Mouse (Mus musculus) forebrain, embryonic 10.5 days (tissue): ENCODE data around the gene Shisal1. TPM values are rescaled to one million over a fixed set of nuclear protein-coding genes. Genes with fewer than 3 reads are reported as not detected.
A peak's percentile ranks its signal among the peaks of the same experiment; 100 is the strongest.

ENCODE experiments used
- DNase-seq: peaks from one replicate; pipeline ENCODE4 v3.0.0-alpha.2; 2017; ENCODE audit warnings: low spot score; ENCODE audit errors: extremely low spot score
- H3K27ac ChIP-seq: fragments of 300-500 bp; sonication (generic); 2 replicates; pipeline ENCODE4 v1.5.1; 2016; ENCODE audit warnings: mild to moderate bottlenecking
- H3K27me3 ChIP-seq: fragments of 300-500 bp; sonication (generic); 2 replicates; pipeline ENCODE4 v1.6.1; 2016; ENCODE audit warnings: mild to moderate bottlenecking; ENCODE audit not compliant: poor library complexity, severe bottlenecking
- H3K36me3 ChIP-seq: fragments of 300-500 bp; sonication (generic); replicated peaks from 2 replicates; pipeline ENCODE4 v1.6.1; 2016; ENCODE audit warnings: mild to moderate bottlenecking, moderate library complexity
- H3K4me1 ChIP-seq: fragments of 300-500 bp; sonication (generic); 2 replicates; pipeline ENCODE4 v1.6.1; 2016
- H3K4me3 ChIP-seq: fragments of 300-500 bp; sonication (generic); 2 replicates; pipeline ENCODE4 v1.5.1; 2016; ENCODE audit warnings: mild to moderate bottlenecking, moderate library complexity
- H3K9me3 ChIP-seq: fragments of 300-500 bp; sonication (generic); 2 replicates; pipeline ENCODE4 v1.6.1; 2016; ENCODE audit warnings: mild to moderate bottlenecking, moderate library complexity
- WGBS: fragments of 180-500 bp; shearing (Covaris S2); methylation state at CpG from one replicate; pipeline ENCODE4 v1.1.7; 2016; 5-methylcytosine and 5-hydroxymethylcytosine counted together
- polyA plus RNA-seq: library from polyadenylated mRNA; unstranded; fragments of >200 nt; fragmentation: Nextera tagmentation; extraction: Ambion mirVana; gene quantifications from 2 replicates; pipeline ENCODE4 v1.2.1, GENCODE M21; 2016

The Shisal1 gene
- polyA plus RNA-seq = 1.0 TPM in 2 replicates

DNA sequence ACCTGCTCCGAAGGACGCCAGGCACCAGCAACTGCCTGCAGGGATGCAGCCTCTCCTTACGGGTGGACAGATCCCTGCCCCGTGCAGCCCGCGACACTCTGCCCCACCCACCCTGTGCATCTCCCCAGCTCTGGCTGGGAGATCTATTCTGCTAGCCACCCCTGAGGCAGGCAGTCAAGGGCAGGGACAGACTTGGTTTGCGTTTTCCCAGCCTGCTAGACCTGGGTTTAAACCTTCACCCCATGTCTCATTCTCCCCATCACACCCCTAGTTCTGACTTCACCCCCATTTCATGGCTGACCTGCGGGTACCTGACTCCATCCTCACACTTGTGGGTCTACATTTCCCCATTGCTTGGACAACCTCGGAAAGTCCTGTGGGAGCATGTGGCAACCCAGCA lies at the start of gene Shisal1:
TSS of gene Shisal1 (minus strand) at position 101 of the 400 bp plus-strand sequence.
- H3K27ac ChIP-seq = peak within 1 kb of the TSS; percentile 83
- H3K27me3 ChIP-seq = peaks cover 100% of the 10 kb centered on the region
- no peak for DNase-seq

DNA sequence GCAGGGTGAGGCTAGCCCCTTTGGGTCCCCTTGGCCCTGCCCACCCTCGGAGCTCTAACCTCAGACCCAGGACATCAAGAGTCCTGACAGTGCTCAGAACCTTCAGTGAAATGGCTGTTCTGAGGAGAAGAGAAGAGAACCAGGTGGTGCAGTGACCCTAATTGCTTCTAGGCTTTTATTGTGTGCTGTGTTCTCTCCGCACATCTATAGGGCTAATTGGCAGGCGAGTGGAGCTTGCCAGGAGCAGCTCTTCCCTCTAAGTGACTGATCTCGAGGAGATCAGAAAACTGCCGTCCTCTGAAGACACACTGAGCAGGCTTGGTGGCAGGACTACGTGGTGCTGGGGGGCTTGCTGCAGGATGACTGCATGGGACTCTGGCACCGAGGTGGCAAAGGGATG lies 43.6 kb upstream of the Shisal1 start:
- DNase-seq = no peak
- H3K36me3 ChIP-seq = no peaks in the 10 kb centered on the region
- 73% methylated on average over 7 of the region's 7 CpGs for whole genome bisulfite sequencing
- peaks cover 18% of the 10 kb centered on the region; the same call in 1 of the 2 replicates for H3K27me3 ChIP-seq
- H3K4me3 ChIP-seq = no peak overlapping the region
- peaks cover 31% of the 10 kb centered on the region for H3K4me1 ChIP-seq
- no peaks in the 10 kb centered on the region for H3K9me3 ChIP-seq
- no peak overlapping the region for H3K27ac ChIP-seq

More for the DNA sequence above, at the start of gene Shisal1:
- Histone ChIP-seq H3K9me3 (no peaks in the 10 kb centered on the region), H3K36me3 (no peaks in the 10 kb centered on the region), H3K4me1 (peaks cover 60% of the 10 kb centered on the region), H3K4me3 (peak within 1 kb of the TSS; percentile 70)
- WGBS = 11% methylated on average over 9 of the region's 9 CpGs

DNA sequence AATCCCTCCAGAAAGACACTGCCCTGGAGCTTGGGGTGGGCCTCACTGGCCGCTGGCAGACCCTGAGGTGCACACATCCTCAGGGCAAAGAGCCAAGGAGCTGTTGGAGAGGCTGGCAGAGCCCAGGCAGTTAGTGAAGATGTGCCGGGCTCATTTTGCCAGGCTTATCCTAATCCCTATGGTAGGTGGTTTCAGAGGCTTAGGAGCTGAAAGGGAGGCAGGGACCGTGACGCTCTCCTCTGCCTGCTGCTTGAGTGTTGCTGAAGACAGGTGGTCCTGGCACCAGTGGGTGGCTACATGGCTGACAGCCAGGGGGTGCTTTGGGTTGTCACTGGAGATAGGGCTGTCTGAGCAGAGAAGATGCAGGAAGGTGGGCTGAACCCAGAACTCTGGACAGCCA lies 37.4 kb upstream of the Shisal1 start:
- H3K9me3 ChIP-seq = no peaks in the 10 kb centered on the region
- H3K4me3 ChIP-seq = no peak overlapping the region
- 43% methylated on average over 4 of the region's 4 CpGs for WGBS
- H3K36me3 ChIP-seq = no peaks in the 10 kb centered on the region
- peaks cover 43% of the 10 kb centered on the region for H3K27me3 ChIP-seq
- peaks cover 53% of the 10 kb centered on the region for H3K4me1 ChIP-seq
- peak overlapping the region; percentile 16; the same call in 1 of the 2 replicates for H3K27ac ChIP-seq
- no peak for DNase-seq

DNA sequence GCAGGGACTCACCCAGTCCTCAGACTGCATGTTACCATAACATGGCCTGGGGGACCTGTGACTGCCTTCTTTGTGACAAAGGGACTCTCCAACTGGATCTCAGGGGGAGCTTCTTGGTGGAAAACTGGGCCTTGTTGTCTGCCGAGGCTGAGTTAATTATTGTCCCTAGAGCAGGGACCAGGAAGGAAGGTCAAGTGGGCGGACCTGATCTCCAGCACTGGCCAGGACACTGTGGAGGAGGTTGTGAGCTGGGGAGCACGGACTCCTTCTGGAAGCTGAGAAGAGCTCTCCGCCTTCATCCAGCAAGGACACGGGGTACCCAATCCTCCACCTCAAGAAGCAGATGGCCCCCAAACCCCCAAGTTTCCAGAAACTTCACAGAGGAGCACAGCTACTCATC lies 36.7 kb upstream of the Shisal1 start:
- no peak for DNase-seq
- Histone ChIP-seq H3K9me3 (no peaks in the 10 kb centered on the region), H3K4me3 (no peak overlapping the region), H3K27me3 (peaks cover 43% of the 10 kb centered on the region), H3K27ac (peak overlapping the region; percentile 25; the same call in 1 of the 2 replicates), H3K36me3 (no peaks in the 10 kb centered on the region), H3K4me1 (peaks cover 53% of the 10 kb centered on the region)
- 66% methylated on average over 5 of the region's 5 CpGs for WGBS

DNA sequence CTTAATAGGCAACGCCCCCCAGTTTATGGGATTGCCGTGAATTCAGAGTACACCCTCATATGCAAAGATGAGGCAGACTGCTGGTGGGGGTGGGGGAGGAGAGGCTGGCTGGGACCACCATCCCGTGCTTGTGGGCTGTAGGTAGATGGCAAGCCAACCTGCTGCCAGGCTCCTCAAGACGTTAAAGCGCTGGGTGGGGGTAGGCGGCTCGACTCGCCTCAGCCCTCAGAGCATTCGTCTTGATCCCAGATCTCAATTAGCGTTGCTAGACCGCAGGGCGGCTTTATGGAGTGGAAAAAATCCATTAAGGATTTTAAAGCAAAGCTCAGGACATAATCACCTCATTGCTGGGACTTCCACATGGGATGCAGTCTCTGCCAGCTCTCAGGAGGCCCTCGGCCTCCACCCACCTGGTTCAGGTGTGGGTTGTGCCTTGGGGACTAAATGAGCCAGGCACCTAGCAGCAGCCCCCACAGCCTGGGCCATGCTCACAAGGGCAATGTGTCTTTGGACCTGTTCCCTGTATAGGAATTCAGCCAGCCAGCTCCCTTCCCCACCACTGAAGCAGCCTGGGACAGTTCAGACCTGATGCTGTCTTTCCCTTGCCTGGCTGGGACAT lies 34.5 kb upstream of the Shisal1 start:
- 44% methylated on average over 13 of the region's 13 CpGs for WGBS
- H3K36me3 ChIP-seq = no peaks in the 10 kb centered on the region
- no peak overlapping the region for H3K4me3 ChIP-seq
- H3K4me1 ChIP-seq = peaks cover 41% of the 10 kb centered on the region
- H3K27ac ChIP-seq = peak overlapping the region; percentile 25; the same call in 1 of the 2 replicates
- peaks cover 43% of the 10 kb centered on the region for H3K27me3 ChIP-seq
- DNase-seq = no peak
- no peaks in the 10 kb centered on the region for H3K9me3 ChIP-seq

DNA sequence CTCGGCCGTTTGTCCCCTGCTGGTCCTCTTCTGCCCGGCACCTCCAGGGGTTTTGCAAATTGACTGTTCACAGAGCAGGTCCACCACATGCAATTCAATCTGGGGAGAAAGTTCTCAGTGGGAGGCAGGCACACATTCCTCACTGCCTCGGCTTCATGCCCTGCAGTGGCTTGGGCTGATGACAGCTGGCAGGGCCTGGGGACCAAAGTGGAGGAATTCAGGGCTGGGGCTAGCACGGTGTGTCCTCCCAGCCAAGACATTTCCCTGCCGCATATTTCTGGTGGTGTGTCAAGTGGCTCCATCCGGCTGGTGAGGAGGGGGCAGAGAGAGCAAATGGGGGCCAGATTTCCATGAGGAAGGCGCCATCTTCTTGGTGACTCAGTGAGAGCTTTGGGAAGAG lies 22.5 kb upstream of the Shisal1 start:
- WGBS = 39% methylated on average over 8 of the region's 8 CpGs
- Histone ChIP-seq H3K4me3 (no peak overlapping the region), H3K27ac (0 out of 2 replicates have a peak overlapping the region, but pooled peaks have one; percentile 7), H3K36me3 (no peaks in the 10 kb centered on the region), H3K4me1 (peaks cover 51% of the 10 kb centered on the region), H3K9me3 (no peaks in the 10 kb centered on the region), H3K27me3 (peaks cover 44% of the 10 kb centered on the region)
- DNase-seq = no peak

DNA sequence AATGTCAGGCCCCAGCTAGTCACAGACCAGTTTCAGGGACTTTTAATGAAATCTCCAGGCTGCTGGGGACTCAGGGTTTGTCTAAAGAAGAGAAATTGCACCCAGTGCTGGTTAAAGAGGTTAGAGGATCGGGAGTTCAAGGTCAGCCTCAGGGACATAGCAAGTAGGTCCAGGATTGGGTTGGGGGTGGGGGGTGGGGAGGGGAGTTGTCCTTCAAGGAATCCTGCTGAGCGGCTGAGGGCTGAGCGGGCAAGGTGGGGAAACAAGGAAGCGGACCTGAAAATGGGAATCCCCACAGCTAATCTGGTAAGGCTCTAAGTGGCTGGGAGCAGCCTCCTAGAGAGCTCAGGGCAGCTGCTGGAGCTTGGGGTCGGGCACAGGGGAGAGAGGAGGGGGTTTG lies 20.9 kb upstream of the Shisal1 start:
- Histone ChIP-seq H3K36me3 (no peaks in the 10 kb centered on the region), H3K4me1 (peaks cover 58% of the 10 kb centered on the region), H3K27ac (peak overlapping the region; percentile 62; the same call in 1 of the 2 replicates), H3K4me3 (no peak overlapping the region), H3K27me3 (peaks cover 44% of the 10 kb centered on the region), H3K9me3 (no peaks in the 10 kb centered on the region)
- WGBS = 42% methylated on average over 5 of the region's 5 CpGs
- no peak for DNase-seq

DNA sequence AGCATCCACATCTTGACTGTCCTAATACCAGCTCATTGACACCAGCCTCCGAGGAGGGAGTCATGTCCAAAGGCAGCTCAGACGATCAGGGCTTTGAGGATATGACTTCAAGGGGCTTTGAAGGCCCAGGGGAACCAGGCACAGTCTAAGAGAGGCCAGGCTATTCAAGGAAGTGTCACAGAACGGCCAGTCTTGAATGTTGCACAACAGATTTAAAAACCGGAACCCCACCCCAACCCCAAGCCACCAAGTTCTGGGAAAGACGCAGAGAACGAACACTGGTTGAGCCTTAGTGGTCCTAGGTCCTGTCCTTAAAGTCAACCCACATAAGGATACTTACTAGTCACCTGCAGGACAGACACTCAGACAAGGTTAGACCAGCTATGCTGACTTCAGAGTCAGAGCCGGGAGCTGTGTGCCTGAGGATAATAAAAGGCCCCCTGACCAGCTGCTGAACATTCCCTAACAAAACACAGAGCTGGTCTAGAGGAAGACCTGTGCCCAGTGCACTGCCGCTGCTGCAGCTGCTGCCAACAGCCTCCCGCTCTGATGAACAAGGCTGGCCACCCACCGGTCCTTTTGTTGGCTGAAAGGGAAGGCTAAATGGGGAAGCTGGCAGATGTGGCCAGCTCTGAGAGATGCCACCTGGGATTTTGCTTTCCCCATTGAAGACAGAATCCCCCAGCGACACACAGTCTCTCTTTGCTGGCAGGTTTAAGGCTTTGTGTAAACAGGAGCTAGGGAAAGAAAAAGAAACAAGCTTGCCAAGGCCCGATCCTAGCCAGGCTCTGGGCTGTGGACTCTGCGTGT lies 19.8 kb upstream of the Shisal1 start:
- Histone ChIP-seq H3K27ac (peak overlapping the region; percentile 56; the same call in 1 of the 2 replicates), H3K27me3 (peaks cover 44% of the 10 kb centered on the region), H3K36me3 (no peaks in the 10 kb centered on the region), H3K9me3 (no peaks in the 10 kb centered on the region), H3K4me1 (peaks cover 58% of the 10 kb centered on the region), H3K4me3 (no peak overlapping the region)
- DNase-seq = no peak
- 42% methylated on average over 13 of the region's 13 CpGs for WGBS

DNA sequence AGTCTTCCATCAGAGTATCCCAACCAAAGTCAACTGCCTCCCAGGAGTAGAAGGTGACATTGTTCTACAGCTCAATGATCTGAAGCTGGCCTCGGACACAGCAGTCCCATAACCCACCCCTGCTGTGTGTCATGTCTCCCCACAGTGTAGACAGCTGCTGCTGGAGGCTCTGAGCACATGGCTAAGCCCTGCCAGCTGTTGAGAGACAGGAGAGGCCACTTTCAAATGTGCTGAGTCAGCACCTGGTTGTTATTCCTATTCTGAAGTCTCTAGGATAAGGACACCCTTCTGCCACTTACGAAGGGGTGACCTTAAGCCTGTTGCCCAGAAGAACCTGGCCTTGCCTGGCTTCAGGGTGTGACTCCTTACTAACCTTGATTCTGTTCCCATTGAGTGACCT lies 14.5 kb upstream of the Shisal1 start:
- Histone ChIP-seq H3K27ac (no peak overlapping the region), H3K36me3 (no peaks in the 10 kb centered on the region), H3K9me3 (0 out of 2 replicates have a peak, but pooled peaks cover 4% of the 10 kb centered on the region), H3K4me3 (no peak overlapping the region), H3K4me1 (peaks cover 33% of the 10 kb centered on the region), H3K27me3 (peaks cover 15% of the 10 kb centered on the region)
- 88% methylated on average over 2 of the region's 2 CpGs for WGBS
- no peak for DNase-seq

DNA sequence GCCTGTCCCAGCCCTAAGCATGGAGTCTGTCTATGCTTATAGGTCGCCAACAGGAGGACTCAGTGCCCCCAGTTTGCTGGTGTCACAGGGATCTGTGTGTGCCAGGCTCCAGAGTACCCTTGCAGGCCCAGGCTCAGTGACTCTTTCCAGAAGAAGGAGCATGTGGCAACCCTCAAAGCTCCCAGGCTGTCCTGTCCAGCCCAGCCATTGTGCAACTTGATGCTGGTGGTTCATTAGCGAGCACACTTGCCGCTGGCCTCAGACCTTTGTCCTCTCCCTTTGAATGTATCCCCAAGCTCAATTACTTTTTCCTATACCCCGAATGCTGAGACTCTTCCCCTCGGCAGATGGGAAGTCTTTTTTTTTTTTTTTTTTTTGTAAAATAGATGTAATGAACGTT lies 12.1 kb upstream of the Shisal1 start:
- H3K9me3 ChIP-seq = 0 out of 2 replicates have a peak, but pooled peaks cover 4% of the 10 kb centered on the region
- 57% methylated on average over 6 of the region's 6 CpGs for WGBS
- peak overlapping the region; percentile 30; the same call in 1 of the 2 replicates for H3K27ac ChIP-seq
- no peaks in the 10 kb centered on the region for H3K27me3 ChIP-seq
- H3K4me3 ChIP-seq = no peak overlapping the region
- H3K4me1 ChIP-seq = peaks cover 9% of the 10 kb centered on the region
- H3K36me3 ChIP-seq = no peaks in the 10 kb centered on the region
- DNase-seq = no peak

DNA sequence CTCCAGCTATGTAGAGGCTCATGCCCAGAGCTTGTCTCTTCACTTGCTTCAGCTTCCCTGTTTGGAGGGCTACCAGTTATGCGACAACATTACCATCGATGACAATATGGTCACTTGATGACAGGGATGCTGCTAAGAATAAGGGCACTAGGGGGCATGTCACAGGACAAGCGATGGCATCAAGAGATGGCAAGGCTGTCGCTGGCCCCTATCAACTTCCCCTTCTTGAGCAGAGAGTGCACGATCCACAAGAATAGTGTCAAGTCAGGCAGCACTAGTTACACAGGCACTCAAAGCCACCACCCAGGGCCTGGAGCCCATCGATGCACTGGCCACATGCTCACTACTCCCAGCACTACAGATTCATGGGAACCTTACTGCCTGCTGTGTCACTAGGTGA lies 8.4 kb upstream of the Shisal1 start:
- DNase-seq = no peak
- 93% methylated on average over 6 of the region's 6 CpGs for WGBS
- peaks cover 33% of the 10 kb centered on the region for H3K27me3 ChIP-seq
- no peak overlapping the region for H3K4me3 ChIP-seq
- H3K27ac ChIP-seq = no peak overlapping the region
- H3K36me3 ChIP-seq = no peaks in the 10 kb centered on the region
- H3K4me1 ChIP-seq = peaks cover 17% of the 10 kb centered on the region
- 0 out of 2 replicates have a peak, but pooled peaks cover 4% of the 10 kb centered on the region for H3K9me3 ChIP-seq

DNA sequence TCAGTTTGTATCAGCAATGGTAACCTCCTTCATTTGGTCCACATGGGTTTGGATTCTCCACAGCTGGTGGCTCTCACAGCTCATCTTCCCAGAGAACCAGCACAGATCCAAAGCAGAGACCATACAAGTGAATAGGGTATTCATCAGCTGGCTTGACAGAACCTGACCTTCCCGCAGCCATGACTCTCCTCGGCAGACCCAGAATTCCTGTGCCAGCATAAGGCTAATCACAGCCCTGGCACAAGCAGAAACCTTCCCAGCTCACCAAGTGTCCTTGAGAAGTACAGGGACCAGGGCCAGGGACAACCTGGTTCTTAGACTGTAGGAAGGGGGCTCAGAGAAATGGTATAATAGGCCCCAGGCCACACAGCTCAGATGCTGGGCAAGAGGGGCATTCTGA lies 6.2 kb upstream of the Shisal1 start:
- peaks cover 14% of the 10 kb centered on the region for H3K4me1 ChIP-seq
- no peak for DNase-seq
- H3K27me3 ChIP-seq = peaks cover 55% of the 10 kb centered on the region
- 79% methylated on average over 2 of the region's 2 CpGs for WGBS
- 0 out of 2 replicates have a peak, but pooled peaks cover 4% of the 10 kb centered on the region for H3K9me3 ChIP-seq
- H3K4me3 ChIP-seq = no peak overlapping the region
- H3K36me3 ChIP-seq = no peaks in the 10 kb centered on the region
- no peak overlapping the region; the same call in 1 of the 2 replicates for H3K27ac ChIP-seq
